Mouse (Mus musculus): ENCODE data around the gene Rnf38. TPM values are rescaled to one million over a fixed set of nuclear protein-coding genes. Genes with fewer than 3 reads are reported as not detected.

Gene Rnf38
- polyA plus RNA-seq, 1 experiment = 293 TPM

GRCm38 (mm10) chr4:44085566-44085965 lies 148.0 kb downstream of the Rnf38 start:
- DNase-seq (ENCODE audit: low read depth) = no peak
- TF ChIP-seq CTCF (IDR thresholded peaks at IDR 0.05; ENCODE audit: borderline replicate concordance, extremely low read depth, insufficient read depth, insufficient read length) (no peak), POLR2A (IDR thresholded peaks at IDR 0.05; ENCODE audit: borderline replicate concordance, extremely low read depth, insufficient read depth, insufficient read length, poor library complexity, severe bottlenecking) (no peak)

GRCm38 (mm10) chr4:44084602-44085325 lies 148.8 kb downstream of the Rnf38 start:
- no peak for TF ChIP-seq POLR2A (IDR thresholded peaks at IDR 0.05; ENCODE audit: borderline replicate concordance, extremely low read depth, insufficient read depth, insufficient read length, poor library complexity, severe bottlenecking)
- TF ChIP-seq CTCF (IDR thresholded peaks at IDR 0.05; ENCODE audit: borderline replicate concordance, extremely low read depth, insufficient read depth, insufficient read length) = no peak
- DNase-seq (ENCODE audit: low read depth) = no peak

- TF ChIP-seq POLR2A (IDR thresholded peaks at IDR 0.05; ENCODE audit: borderline replicate concordance, extremely low read depth, insufficient read depth, insufficient read length, poor library complexity, severe bottlenecking) (no peak), CTCF (IDR thresholded peaks at IDR 0.05; ENCODE audit: borderline replicate concordance, extremely low read depth, insufficient read depth, insufficient read length) (no peak)
- no peak for DNase-seq (ENCODE audit: low read depth)
Observed at GRCm38 (mm10) chr4:44083945-44084344, 149.6 kb downstream of the Rnf38 start, which contains the start of gene Gne. Gene Gne (minus strand): TSS chr4:44084177.

GRCm38 (mm10) chr4:44078358-44078933 lies 155.1 kb downstream of the Rnf38 start:
- DNase-seq (ENCODE audit: low read depth) = no peak
- TF ChIP-seq POLR2A (IDR thresholded peaks at IDR 0.05; ENCODE audit: borderline replicate concordance, extremely low read depth, insufficient read depth, insufficient read length, poor library complexity, severe bottlenecking) = no peak
- no peak for TF ChIP-seq CTCF (IDR thresholded peaks at IDR 0.05; ENCODE audit: borderline replicate concordance, extremely low read depth, insufficient read depth, insufficient read length)

Other genes starting within 250 kb of the Rnf38 start
- gene Clta, start 229.3 kb downstream of the Rnf38 start, polyA plus RNA-seq (2012; rRNA removed) = 400 and 438 TPM in 2 replicates
- 13.2 and 20.7 TPM in 2 replicates for gene Gne, start 149.6 kb downstream of the Rnf38 start, polyA plus RNA-seq (2012; rRNA removed)
- 9.4 and 13.2 TPM in 2 replicates for gene Melk, start 67.1 kb upstream of the Rnf38 start, polyA plus RNA-seq (2012; rRNA removed)